Mouse (Mus musculus) embryonic facial prominence, embryonic 11.5 days (tissue): ENCODE results near the gene Col25a1. TPM values are rescaled to one million over a fixed set of nuclear protein-coding genes. Genes with fewer than 3 reads are reported as not detected.

ENCODE experiments used
- ATAC-seq: fragments of 200-750 bp; cut with Nextera tagmentation; replicated peaks from 2 replicates; pipeline ENCODE4 v1.8.0; 2017; ENCODE audit warnings: low read depth; ENCODE audit not compliant: insufficient number of reproducible peaks, low FRiP score, low TSS enrichment
- DNase-seq: peaks from one replicate; pipeline ENCODE4 v3.0.0-alpha.2; 2015; ENCODE audit warnings: low spot score
- H3K27ac ChIP-seq: fragments of 300-500 bp; sonication (generic); replicated peaks from 2 replicates; pipeline ENCODE4 v1.5.1; 2014; ENCODE audit warnings: mild to moderate bottlenecking, low read depth, low read length, control low read depth
- H3K27me3 ChIP-seq: fragments of 300-500 bp; sonication (generic); 2 replicates; pipeline ENCODE4 v1.6.1; 2014; ENCODE audit warnings: mild to moderate bottlenecking, low read length, moderate library complexity, mixed read lengths; ENCODE audit not compliant: control insufficient read depth, insufficient read depth
- H3K36me3 ChIP-seq: fragments of 300-500 bp; sonication (generic); replicated peaks from 2 replicates; pipeline ENCODE4 v1.6.1; 2014; ENCODE audit warnings: low read depth, mild to moderate bottlenecking, low read length, moderate library complexity, mixed read lengths; ENCODE audit not compliant: control insufficient read depth, insufficient read depth
- H3K4me1 ChIP-seq: fragments of 300-500 bp; sonication (generic); 2 replicates; pipeline ENCODE4 v1.6.1; 2014; ENCODE audit warnings: low read length, mixed read lengths; ENCODE audit not compliant: control insufficient read depth, insufficient read depth
- H3K4me2 ChIP-seq: fragments of 300-500 bp; sonication (generic); 2 replicates; pipeline ENCODE4 v1.6.1; 2014; ENCODE audit warnings: low read depth, mild to moderate bottlenecking, control low read depth, low read length, moderate library complexity
- H3K4me3 ChIP-seq: fragments of 300-500 bp; sonication (generic); 2 replicates; pipeline ENCODE4 v1.5.1; 2014; ENCODE audit warnings: low read depth, low read length, control low read depth
- H3K9ac ChIP-seq: fragments of 300-500 bp; sonication (generic); replicated peaks from 2 replicates; pipeline ENCODE4 v1.6.1; 2014; ENCODE audit warnings: mild to moderate bottlenecking, control low read depth, low read length
- H3K9me3 ChIP-seq: fragments of 300-500 bp; sonication (generic); replicated peaks from 2 replicates; pipeline ENCODE4 v1.6.1; 2016; ENCODE audit warnings: mild to moderate bottlenecking, low read length, inconsistent platforms, mixed read lengths; ENCODE audit not compliant: control insufficient read depth
- WGBS: fragments of 180-500 bp; shearing (Covaris S2); extraction: QIAGEN DNeasy Blood & Tissue Kit; methylation state at CpG from one replicate; pipeline ENCODE4 v1.1.7; 2014; 5-methylcytosine and 5-hydroxymethylcytosine counted together
- polyA plus RNA-seq: library from polyadenylated mRNA; unstranded; fragments of >200 nt; fragmentation: Nextera tagmentation; extraction: Ambion mirVana; gene quantifications from 2 replicates; pipeline ENCODE4 v1.2.1, GENCODE M21; 2014

The Col25a1 gene
- polyA plus RNA-seq, 1 experiment from 2014 or later: 11.1 TPM

GRCm38 (mm10) chr3:130145874-130146273 is 14.6 kb downstream of the Col25a1 start:
- Histone ChIP-seq H3K9me3 (no peaks in the 10 kb centered on the region), H3K4me2 (no peak overlapping the region), H3K4me3 (no peak overlapping the region), H3K27me3 (no peaks in the 10 kb centered on the region), H3K27ac (no peak overlapping the region), H3K9ac (no peak overlapping the region), H3K4me1 (no peaks in the 10 kb centered on the region), H3K36me3 (no peaks in the 10 kb centered on the region)
- no peak for DNase-seq
- 64% methylated on average over 12 of the region's 12 CpGs for WGBS
- ATAC-seq: no peak

GRCm38 (mm10) chr3:130147827-130148226 is 16.5 kb downstream of the Col25a1 start:
- no peak overlapping the region for H3K4me2 ChIP-seq
- no peaks in the 10 kb centered on the region for H3K9me3 ChIP-seq
- no peak for ATAC-seq
- DNase-seq: no peak
- H3K27ac ChIP-seq: no peak overlapping the region
- no peak overlapping the region for H3K9ac ChIP-seq
- no peaks in the 10 kb centered on the region for H3K27me3 ChIP-seq
- 77% methylated on average over 8 of the region's 8 CpGs for WGBS
- H3K36me3 ChIP-seq: no peaks in the 10 kb centered on the region
- H3K4me1 ChIP-seq: no peaks in the 10 kb centered on the region
- H3K4me3 ChIP-seq: no peak overlapping the region

- no peaks in the 10 kb centered on the region for H3K36me3 ChIP-seq
- H3K9ac ChIP-seq: no peak overlapping the region
- H3K27me3 ChIP-seq: no peaks in the 10 kb centered on the region
- no peak overlapping the region for H3K4me2 ChIP-seq
- WGBS: 82% methylated on average over 1 of the region's 1 CpGs
- H3K4me1 ChIP-seq: no peaks in the 10 kb centered on the region
- no peak for ATAC-seq
- no peak overlapping the region for H3K27ac ChIP-seq
- H3K9me3 ChIP-seq: no peaks in the 10 kb centered on the region
- no peak overlapping the region for H3K4me3 ChIP-seq
- no peak for DNase-seq
Measured at GRCm38 (mm10) chr3:130149180-130149579, 17.9 kb downstream of the Col25a1 start.

GRCm38 (mm10) chr3:130153117-130153516 is 21.8 kb downstream of the Col25a1 start:
- no peaks in the 10 kb centered on the region for H3K4me1 ChIP-seq
- H3K36me3 ChIP-seq: no peaks in the 10 kb centered on the region
- no peaks in the 10 kb centered on the region for H3K9me3 ChIP-seq
- H3K4me3 ChIP-seq: no peak overlapping the region
- DNase-seq (no peak), ATAC-seq (no peak)
- H3K4me2 ChIP-seq: no peak overlapping the region
- no peak overlapping the region for H3K9ac ChIP-seq
- H3K27me3 ChIP-seq: no peaks in the 10 kb centered on the region
- WGBS: 89% methylated on average over 3 of the region's 3 CpGs
- H3K27ac ChIP-seq: no peak overlapping the region

GRCm38 (mm10) chr3:130157551-130157950 is 26.2 kb downstream of the Col25a1 start:
- ATAC-seq (no peak), DNase-seq (no peak)
- no peak overlapping the region for H3K4me2 ChIP-seq
- no peaks in the 10 kb centered on the region for H3K36me3 ChIP-seq
- no peak overlapping the region for H3K9ac ChIP-seq
- H3K4me3 ChIP-seq: no peak overlapping the region
- no peaks in the 10 kb centered on the region for H3K4me1 ChIP-seq
- 67% methylated on average over 3 of the region's 3 CpGs for WGBS
- no peaks in the 10 kb centered on the region for H3K27me3 ChIP-seq
- no peak overlapping the region for H3K27ac ChIP-seq
- H3K9me3 ChIP-seq: no peaks in the 10 kb centered on the region

GRCm38 (mm10) chr3:130159906-130160305 is 28.6 kb downstream of the Col25a1 start:
- WGBS: 67% methylated on average over 4 of the region's 4 CpGs
- H3K9me3 ChIP-seq: no peaks in the 10 kb centered on the region
- no peak for DNase-seq
- no peak overlapping the region for H3K27ac ChIP-seq
- no peaks in the 10 kb centered on the region for H3K36me3 ChIP-seq
- no peak overlapping the region for H3K4me2 ChIP-seq
- H3K27me3 ChIP-seq: no peaks in the 10 kb centered on the region
- ATAC-seq: no peak
- no peak overlapping the region for H3K4me3 ChIP-seq
- no peak overlapping the region for H3K9ac ChIP-seq
- H3K4me1 ChIP-seq: no peaks in the 10 kb centered on the region

GRCm38 (mm10) chr3:130160902-130161301 is 29.6 kb downstream of the Col25a1 start:
- ATAC-seq (no peak), DNase-seq (no peak)
- no peak overlapping the region for H3K4me2 ChIP-seq
- no peaks in the 10 kb centered on the region for H3K9me3 ChIP-seq
- H3K9ac ChIP-seq: no peak overlapping the region
- H3K27ac ChIP-seq: no peak overlapping the region
- 56% methylated on average over 4 of the region's 4 CpGs for WGBS
- no peak overlapping the region for H3K4me3 ChIP-seq
- no peaks in the 10 kb centered on the region for H3K4me1 ChIP-seq
- no peaks in the 10 kb centered on the region for H3K27me3 ChIP-seq
- no peaks in the 10 kb centered on the region for H3K36me3 ChIP-seq

GRCm38 (mm10) chr3:130161323-130161917 is 30.1 kb downstream of the Col25a1 start:
- Histone ChIP-seq H3K4me1 (no peaks in the 10 kb centered on the region), H3K36me3 (no peaks in the 10 kb centered on the region), H3K27me3 (no peaks in the 10 kb centered on the region), H3K9me3 (no peaks in the 10 kb centered on the region), H3K27ac (no peak overlapping the region), H3K4me3 (no peak overlapping the region), H3K9ac (no peak overlapping the region), H3K4me2 (no peak overlapping the region)
- WGBS: 47% methylated on average over 13 of the region's 13 CpGs
- DNase-seq (peak; percentile 43), ATAC-seq (no peak)
